Mouse (Mus musculus): Measurements from ENCODE around the gene Dcakd.

- no peak for TF ChIP-seq EP300 (optimal IDR thresholded peaks at IDR 0.05)
- no peak for TF ChIP-seq CTCF (IDR thresholded peaks at IDR 0.05; ENCODE audit: low read depth)
Observed at GRCm38 (mm10) chr11:103067051-103067361, 38.9 kb upstream of the Dcakd start.

Measured in stomach, postnatal 0 days (tissue).